In genomic region chr16:85053996-85054395, GRCm38 (mm10) we compare ENCODE assay signal across 18 mouse cellular contexts.
A peak's percentile ranks its signal among the peaks of the same experiment; 100 is the strongest.
DNase-seq lines count a peak whose midpoint lies in the region; ATAC-seq lines count a peak whose summit lies in the region.
"Had no signal": no experiment of that assay in that cellular context is flagged by ENCODE, and none has a peak within 500 bp of the region (broad histone marks: within the 10 kb centered on the region; RNA-seq: fewer than 3 reads in every experiment).

No protein-coding gene starts in this region.

- no peak overlapping the region for H3K9ac ChIP-seq in lung, embryonic 15.5 days
- H3K9ac ChIP-seq in lung, embryonic 16.5 days (ENCODE audit: low read length): no peak overlapping the region
- H3K9ac ChIP-seq in stomach, embryonic 16.5 days (ENCODE audit: low read length): no peak overlapping the region
- H3K9ac ChIP-seq in kidney, embryonic 14.5 days (ENCODE audit: low read depth, low read length): no peak overlapping the region
- H3K9ac ChIP-seq: embryonic facial prominence, embryonic 13.5 days; forebrain, embryonic 12.5 days; heart, embryonic 13.5 days; hindbrain, embryonic 15.5 days had no signal

- peak; percentile 55 for DNase-seq in lung, postnatal 36 days
- no peak for DNase-seq in heart, adult 18-20 months
- no peak for DNase-seq in adrenal gland, postnatal 4 days (ENCODE audit: low spot score in 2 of 2)
- DNase-seq: adrenal gland, adult 2 months; adrenal gland, postnatal 25 days; cerebellum, adult 2 months; cerebellum, postnatal 14 days; gastrocnemius, postnatal 10 days; heart, postnatal 36 days had no signal

- H3K9me3 ChIP-seq in lung, embryonic 15.5 days: no peaks in the 10 kb centered on the region
- no peaks in the 10 kb centered on the region for H3K9me3 ChIP-seq in lung, embryonic 16.5 days (ENCODE audit: control insufficient read depth, low read length)
- no peaks in the 10 kb centered on the region for H3K9me3 ChIP-seq in stomach, embryonic 16.5 days (replicated peaks; ENCODE audit: control insufficient read depth, low read length)
- H3K9me3 ChIP-seq in kidney, embryonic 14.5 days (ENCODE audit: control insufficient read depth, low read length): no peaks in the 10 kb centered on the region
- H3K9me3 ChIP-seq: embryonic facial prominence, embryonic 13.5 days; forebrain, embryonic 12.5 days; heart, embryonic 13.5 days; hindbrain, embryonic 15.5 days had no signal

- no peaks in the 10 kb centered on the region for H3K27me3 ChIP-seq in lung, embryonic 15.5 days
- H3K27me3 ChIP-seq in lung, embryonic 16.5 days (ENCODE audit: control insufficient read depth, insufficient read depth, low read depth, low read length): no peaks in the 10 kb centered on the region
- no peaks in the 10 kb centered on the region for H3K27me3 ChIP-seq in stomach, embryonic 16.5 days (ENCODE audit: control insufficient read depth, insufficient read depth, low read length)
- no peaks in the 10 kb centered on the region for H3K27me3 ChIP-seq in kidney, embryonic 14.5 days (ENCODE audit: control insufficient read depth, insufficient read depth, low read length)
- H3K27me3 ChIP-seq: embryonic facial prominence, embryonic 13.5 days; forebrain, embryonic 12.5 days; heart, embryonic 13.5 days; hindbrain, embryonic 15.5 days had no signal

- H3K4me2 ChIP-seq in lung, embryonic 15.5 days: no peak overlapping the region
- no peak overlapping the region for H3K4me2 ChIP-seq in lung, embryonic 16.5 days (ENCODE audit: low read depth, low read length)
- no peak overlapping the region for H3K4me2 ChIP-seq in stomach, embryonic 16.5 days (ENCODE audit: low read depth, low read length)
- H3K4me2 ChIP-seq in kidney, embryonic 14.5 days (replicated peaks; ENCODE audit: low read depth, low read length): no peak overlapping the region
- H3K4me2 ChIP-seq: embryonic facial prominence, embryonic 13.5 days; forebrain, embryonic 12.5 days; heart, embryonic 13.5 days; hindbrain, embryonic 15.5 days had no signal

- peak overlapping the region; percentile 33; the same call in 1 of the 2 replicates for H3K27ac ChIP-seq in lung, embryonic 15.5 days
- H3K27ac ChIP-seq in lung, embryonic 16.5 days (ENCODE audit: low read length): peak overlapping the region; percentile 46
- H3K27ac ChIP-seq in stomach, embryonic 16.5 days (ENCODE audit: low read length): no peak overlapping the region
- no peak overlapping the region for H3K27ac ChIP-seq in kidney, embryonic 14.5 days (ENCODE audit: low read depth, low read length)
- H3K27ac ChIP-seq: embryonic facial prominence, embryonic 13.5 days; forebrain, embryonic 12.5 days; heart, embryonic 13.5 days; hindbrain, embryonic 15.5 days had no signal

- 0 out of 2 replicates have a peak, but pooled peaks cover 3% of the 10 kb centered on the region for H3K36me3 ChIP-seq in lung, embryonic 15.5 days
- peaks cover 12% of the 10 kb centered on the region for H3K36me3 ChIP-seq in lung, embryonic 16.5 days (ENCODE audit: control insufficient read depth, insufficient read depth, low read length)
- H3K36me3 ChIP-seq in stomach, embryonic 16.5 days (ENCODE audit: control insufficient read depth, insufficient read depth, low read length): no peaks in the 10 kb centered on the region; the same call in 1 of the 2 replicates
- H3K36me3 ChIP-seq in kidney, embryonic 14.5 days (ENCODE audit: control insufficient read depth, insufficient read depth, low read length): peaks cover 29% of the 10 kb centered on the region

- no peak overlapping the region for H3K4me3 ChIP-seq in lung, embryonic 15.5 days
- H3K4me3 ChIP-seq in lung, embryonic 16.5 days (ENCODE audit: low read length): no peak overlapping the region
- no peak overlapping the region for H3K4me3 ChIP-seq in stomach, embryonic 16.5 days (replicated peaks; ENCODE audit: low read length)
- H3K4me3 ChIP-seq in kidney, embryonic 14.5 days (ENCODE audit: low read length): no peak overlapping the region
- H3K4me3 ChIP-seq: embryonic facial prominence, embryonic 13.5 days; forebrain, embryonic 12.5 days; heart, embryonic 13.5 days; hindbrain, embryonic 15.5 days had no signal

- 0 out of 2 replicates have a peak, but pooled peaks have one; percentile 77 for ATAC-seq in lung, embryonic 15.5 days (ENCODE audit: borderline replicate concordance, extremely low read depth, low FRiP score, low TSS enrichment)
- peak; percentile 83 for ATAC-seq in lung, embryonic 16.5 days (ENCODE audit: low read depth)
- ATAC-seq in stomach, embryonic 16.5 days (ENCODE audit: insufficient read depth, low FRiP score): peak; percentile 68
- ATAC-seq in kidney, embryonic 14.5 days (ENCODE audit: low FRiP score, low TSS enrichment): no peak
- ATAC-seq: forebrain, embryonic 16.5 days had no signal

- 0 out of 2 replicates have a peak, but pooled peaks cover 3% of the 10 kb centered on the region for H3K4me1 ChIP-seq in lung, embryonic 15.5 days
- H3K4me1 ChIP-seq in lung, embryonic 16.5 days (replicated peaks; ENCODE audit: control insufficient read depth, insufficient read depth, low read length): 0 out of 2 replicates have a peak, but pooled peaks cover 2% of the 10 kb centered on the region
- H3K4me1 ChIP-seq in stomach, embryonic 16.5 days (ENCODE audit: control insufficient read depth, insufficient read depth, low read length): no peaks in the 10 kb centered on the region
- H3K4me1 ChIP-seq in kidney, embryonic 14.5 days (ENCODE audit: control insufficient read depth, insufficient read depth, low read length): peaks cover 2% of the 10 kb centered on the region

- 63% methylated on average over 7 of the region's 7 CpGs for WGBS in lung, embryonic 15.5 days
- 61% methylated on average over 7 of the region's 7 CpGs for WGBS in lung, embryonic 16.5 days
- WGBS in stomach, embryonic 16.5 days: 67% methylated on average over 7 of the region's 7 CpGs
- 93% methylated on average over 7 of the region's 7 CpGs for WGBS in kidney, embryonic 14.5 days

Comparison
In these comparisons a context has a peak if more than half of its experiments do, and no peak if none do; other contexts are left out.
1. H3K27ac ChIP-seq: peak in lung, embryonic 15.5 days (single experiment) and lung, embryonic 16.5 days (single experiment); none in stomach, embryonic 16.5 days (single experiment) and kidney, embryonic 14.5 days (single experiment).